Mouse (Mus musculus): Measurements from ENCODE around the gene Tmem100. TPM values are rescaled to one million over a fixed set of nuclear protein-coding genes. Genes with fewer than 3 reads are reported as not detected.

Tmem100 gene
- total RNA-seq, 2 experiments from 2014 or later = 28.0 TPM

GRCm38 (mm10) chr11:90054401-90054800 lies 24.3 kb downstream of the Tmem100 start:
- DNase-seq (ENCODE audit: low spot score in 2 of 2) = no peak

- DNase-seq (ENCODE audit: low spot score in 2 of 2) = no peak
These were observed 26.9 kb downstream of the Tmem100 start for GRCm38 (mm10) chr11:90057070-90057469.

GRCm38 (mm10) chr11:90059241-90059640 lies 29.1 kb downstream of the Tmem100 start:
- DNase-seq (ENCODE audit: low spot score in 2 of 2) = no peak

GRCm38 (mm10) chr11:90062657-90063056 lies 32.5 kb downstream of the Tmem100 start:
- no peak for DNase-seq (ENCODE audit: low spot score in 2 of 2)

GRCm38 (mm10) chr11:90066405-90067250 lies 36.5 kb downstream of the Tmem100 start:
- DNase-seq (ENCODE audit: low spot score in 2 of 2) = no peak

- DNase-seq (ENCODE audit: low spot score in 2 of 2) = no peak
These were observed 41.6 kb downstream of the Tmem100 start for GRCm38 (mm10) chr11:90071747-90072146.

GRCm38 (mm10) chr11:90073201-90073600 lies 43.1 kb downstream of the Tmem100 start:
- DNase-seq (ENCODE audit: low spot score in 2 of 2) = no peak

- no peak for DNase-seq (ENCODE audit: low spot score in 2 of 2)
These were observed 46.5 kb downstream of the Tmem100 start for GRCm38 (mm10) chr11:90076666-90077065.

- DNase-seq (ENCODE audit: low spot score in 2 of 2) = no peak
These were observed 50.6 kb downstream of the Tmem100 start for GRCm38 (mm10) chr11:90080678-90081267.

GRCm38 (mm10) chr11:90081820-90082596 lies 51.9 kb downstream of the Tmem100 start:
- no peak for DNase-seq (ENCODE audit: low spot score in 2 of 2)

- DNase-seq (ENCODE audit: low spot score in 2 of 2) = peak in 1 of 2 experiments; percentile 52
These were observed 52.9 kb downstream of the Tmem100 start for GRCm38 (mm10) chr11:90083042-90083441.

- no peak for DNase-seq (ENCODE audit: low spot score in 2 of 2)
These were observed 54.0 kb downstream of the Tmem100 start for GRCm38 (mm10) chr11:90084166-90084565.

Other genes with a start within 250 kb of the Tmem100 start
- under 1 TPM; 0.53 to 0.95 TPM for gene Pctp, start 27.5 kb upstream of the Tmem100 start, total RNA-seq (2021)
- 10 to 100 TPM in 1 of 2 experiments, 1 to 10 TPM in 1; 8.8 to 10.3 TPM for gene Gm45716, start 157.3 kb downstream of the Tmem100 start, total RNA-seq (2021)
- 100 to 1,000 TPM; 337 to 345 TPM for gene Mmd, start 219.1 kb downstream of the Tmem100 start, total RNA-seq (2021)

All from layer of hippocampus, postnatal 14 days (tissue).